Mouse (Mus musculus): ENCODE data around the gene Rela. TPM values are rescaled to one million over a fixed set of nuclear protein-coding genes. Genes with fewer than 3 reads are reported as not detected.
A peak's percentile ranks its signal among the peaks of the same experiment; 100 is the strongest.

Rela gene
- polyA plus RNA-seq, 1 experiment from 2014 or later, result 43.9 TPM

GRCm38 (mm10) chr19:5607705-5608410, 29.4 kb upstream of the Rela start:
- H3K27me3 ChIP-seq (replicated peaks; ENCODE audit: control insufficient read depth, insufficient read depth, low read length), result no peaks in the 10 kb centered on the region
- ATAC-seq, result no peak
- no peak overlapping the region for H3K9ac ChIP-seq (ENCODE audit: low read depth, low read length)
- WGBS, result 93% methylated on average over 26 of the region's 26 CpGs
- peaks cover 31% of the 10 kb centered on the region for H3K36me3 ChIP-seq (ENCODE audit: control insufficient read depth, insufficient read depth, low read length)
- no peak overlapping the region for H3K4me3 ChIP-seq (ENCODE audit: low read length)
- no peak overlapping the region for H3K27ac ChIP-seq (ENCODE audit: low read length)
- H3K4me1 ChIP-seq (ENCODE audit: control insufficient read depth, insufficient read depth, low read length), result peaks cover 29% of the 10 kb centered on the region
- H3K9me3 ChIP-seq (ENCODE audit: control insufficient read depth, low read length), result no peaks in the 10 kb centered on the region
- no peak overlapping the region for H3K4me2 ChIP-seq (ENCODE audit: low read depth, low read length)

GRCm38 (mm10) chr19:5608707-5609106, 28.6 kb upstream of the Rela start:
- Histone ChIP-seq H3K9ac (ENCODE audit: low read depth, low read length) (peak overlapping the region; percentile 87; the same call in 1 of the 2 replicates), H3K4me2 (ENCODE audit: low read depth, low read length) (peak overlapping the region; percentile 77), H3K4me1 (ENCODE audit: control insufficient read depth, insufficient read depth, low read length) (peaks cover 22% of the 10 kb centered on the region), H3K27ac (ENCODE audit: low read length) (no peak overlapping the region), H3K9me3 (ENCODE audit: control insufficient read depth, low read length) (no peaks in the 10 kb centered on the region), H3K27me3 (replicated peaks; ENCODE audit: control insufficient read depth, insufficient read depth, low read length) (no peaks in the 10 kb centered on the region), H3K36me3 (ENCODE audit: control insufficient read depth, insufficient read depth, low read length) (peaks cover 26% of the 10 kb centered on the region), H3K4me3 (ENCODE audit: low read length) (peak overlapping the region; percentile 70)
- ATAC-seq, result no peak
- 92% methylated on average over 13 of the region's 13 CpGs for WGBS

- Histone ChIP-seq H3K36me3 (ENCODE audit: control insufficient read depth, insufficient read depth, low read length) (peaks cover 23% of the 10 kb centered on the region), H3K27ac (ENCODE audit: low read length) (peak overlapping the region; percentile 95), H3K4me2 (ENCODE audit: low read depth, low read length) (peak overlapping the region; percentile 77), H3K4me3 (ENCODE audit: low read length) (peak overlapping the region; percentile 70), H3K27me3 (replicated peaks; ENCODE audit: control insufficient read depth, insufficient read depth, low read length) (no peaks in the 10 kb centered on the region), H3K4me1 (ENCODE audit: control insufficient read depth, insufficient read depth, low read length) (peaks cover 19% of the 10 kb centered on the region), H3K9ac (ENCODE audit: low read depth, low read length) (peak overlapping the region; percentile 87), H3K9me3 (ENCODE audit: control insufficient read depth, low read length) (no peaks in the 10 kb centered on the region)
- WGBS, result 53% methylated on average over 10 of the region's 10 CpGs
- no peak for ATAC-seq
Measured at GRCm38 (mm10) chr19:5609171-5609546, 28.1 kb upstream of the Rela start.

- Histone ChIP-seq H3K9ac (ENCODE audit: low read depth, low read length) (peak within 1 kb of the TSS; percentile 87), H3K9me3 (ENCODE audit: control insufficient read depth, low read length) (no peaks in the 10 kb centered on the region), H3K4me1 (ENCODE audit: control insufficient read depth, insufficient read depth, low read length) (peaks cover 16% of the 10 kb centered on the region), H3K27ac (ENCODE audit: low read length) (peak within 1 kb of the TSS; percentile 95), H3K36me3 (ENCODE audit: control insufficient read depth, insufficient read depth, low read length) (peaks cover 18% of the 10 kb centered on the region), H3K4me2 (ENCODE audit: low read depth, low read length) (peak within 1 kb of the TSS; percentile 77), H3K27me3 (replicated peaks; ENCODE audit: control insufficient read depth, insufficient read depth, low read length) (no peaks in the 10 kb centered on the region), H3K4me3 (ENCODE audit: low read length) (peak within 1 kb of the TSS; percentile 70)
- ATAC-seq, result peak; percentile 95
- under 1% methylated on average over 55 of the region's 55 CpGs for WGBS
Measured at GRCm38 (mm10) chr19:5609547-5610404, 27.5 kb upstream of the Rela start, which contains the start of gene Kat5. Gene Kat5, minus strand, starts transcription at chr19:5610237.

- no peak for ATAC-seq
- no peak overlapping the region for H3K4me3 ChIP-seq (ENCODE audit: low read length)
- 65% methylated on average over 1 of the region's 1 CpGs for WGBS
- H3K27ac ChIP-seq (ENCODE audit: low read length), result no peak overlapping the region
- H3K9me3 ChIP-seq (ENCODE audit: control insufficient read depth, low read length), result no peaks in the 10 kb centered on the region
- no peak overlapping the region for H3K4me2 ChIP-seq (ENCODE audit: low read depth, low read length)
- H3K9ac ChIP-seq (ENCODE audit: low read depth, low read length), result no peak overlapping the region
- H3K36me3 ChIP-seq (ENCODE audit: control insufficient read depth, insufficient read depth, low read length), result peaks cover 10% of the 10 kb centered on the region
- H3K4me1 ChIP-seq (ENCODE audit: control insufficient read depth, insufficient read depth, low read length), result peaks cover 16% of the 10 kb centered on the region
- H3K27me3 ChIP-seq (replicated peaks; ENCODE audit: control insufficient read depth, insufficient read depth, low read length), result no peaks in the 10 kb centered on the region
Measured at GRCm38 (mm10) chr19:5611973-5612372, 25.3 kb upstream of the Rela start.

- peaks cover 16% of the 10 kb centered on the region for H3K4me1 ChIP-seq (ENCODE audit: control insufficient read depth, insufficient read depth, low read length)
- H3K27me3 ChIP-seq (replicated peaks; ENCODE audit: control insufficient read depth, insufficient read depth, low read length), result no peaks in the 10 kb centered on the region
- no peak overlapping the region for H3K9ac ChIP-seq (ENCODE audit: low read depth, low read length)
- 75% methylated on average over 3 of the region's 3 CpGs for WGBS
- peaks cover 6% of the 10 kb centered on the region for H3K36me3 ChIP-seq (ENCODE audit: control insufficient read depth, insufficient read depth, low read length)
- ATAC-seq, result no peak
- no peak overlapping the region for H3K4me3 ChIP-seq (ENCODE audit: low read length)
- no peaks in the 10 kb centered on the region for H3K9me3 ChIP-seq (ENCODE audit: control insufficient read depth, low read length)
- H3K27ac ChIP-seq (ENCODE audit: low read length), result no peak overlapping the region
- H3K4me2 ChIP-seq (ENCODE audit: low read depth, low read length), result no peak overlapping the region
Measured at GRCm38 (mm10) chr19:5612762-5613411, 24.4 kb upstream of the Rela start.

- no peaks in the 10 kb centered on the region for H3K9me3 ChIP-seq (ENCODE audit: control insufficient read depth, low read length)
- no peak overlapping the region for H3K4me2 ChIP-seq (ENCODE audit: low read depth, low read length)
- H3K9ac ChIP-seq (ENCODE audit: low read depth, low read length), result no peak overlapping the region
- no peaks in the 10 kb centered on the region for H3K36me3 ChIP-seq (ENCODE audit: control insufficient read depth, insufficient read depth, low read length)
- H3K27ac ChIP-seq (ENCODE audit: low read length), result no peak overlapping the region
- ATAC-seq, result no peak
- no peak overlapping the region for H3K4me3 ChIP-seq (ENCODE audit: low read length)
- H3K27me3 ChIP-seq (replicated peaks; ENCODE audit: control insufficient read depth, insufficient read depth, low read length), result no peaks in the 10 kb centered on the region
- peaks cover 5% of the 10 kb centered on the region; the same call in 1 of the 2 replicates for H3K4me1 ChIP-seq (ENCODE audit: control insufficient read depth, insufficient read depth, low read length)
- 50% methylated on average over 2 of the region's 2 CpGs for WGBS
Measured at GRCm38 (mm10) chr19:5614953-5615352, 22.3 kb upstream of the Rela start.

- H3K4me2 ChIP-seq (ENCODE audit: low read depth, low read length), result no peak overlapping the region
- no peak for ATAC-seq
- H3K4me3 ChIP-seq (ENCODE audit: low read length), result no peak overlapping the region
- H3K27ac ChIP-seq (ENCODE audit: low read length), result no peak overlapping the region
- H3K9me3 ChIP-seq (ENCODE audit: control insufficient read depth, low read length), result no peaks in the 10 kb centered on the region
- no peaks in the 10 kb centered on the region for H3K27me3 ChIP-seq (replicated peaks; ENCODE audit: control insufficient read depth, insufficient read depth, low read length)
- no peaks in the 10 kb centered on the region for H3K4me1 ChIP-seq (ENCODE audit: control insufficient read depth, insufficient read depth, low read length)
- WGBS, result 82% methylated on average over 4 of the region's 4 CpGs
- no peak overlapping the region for H3K9ac ChIP-seq (ENCODE audit: low read depth, low read length)
- no peaks in the 10 kb centered on the region for H3K36me3 ChIP-seq (ENCODE audit: control insufficient read depth, insufficient read depth, low read length)
Measured at GRCm38 (mm10) chr19:5620007-5620406, 17.3 kb upstream of the Rela start.

- no peak overlapping the region for H3K4me2 ChIP-seq (ENCODE audit: low read depth, low read length)
- no peak for ATAC-seq
- WGBS, result 73% methylated on average over 5 of the region's 5 CpGs
- no peak overlapping the region for H3K4me3 ChIP-seq (ENCODE audit: low read length)
- H3K4me1 ChIP-seq (ENCODE audit: control insufficient read depth, insufficient read depth, low read length), result no peaks in the 10 kb centered on the region
- no peak overlapping the region for H3K9ac ChIP-seq (ENCODE audit: low read depth, low read length)
- no peak overlapping the region for H3K27ac ChIP-seq (ENCODE audit: low read length)
- no peaks in the 10 kb centered on the region for H3K36me3 ChIP-seq (ENCODE audit: control insufficient read depth, insufficient read depth, low read length)
- no peaks in the 10 kb centered on the region for H3K27me3 ChIP-seq (replicated peaks; ENCODE audit: control insufficient read depth, insufficient read depth, low read length)
- no peaks in the 10 kb centered on the region for H3K9me3 ChIP-seq (ENCODE audit: control insufficient read depth, low read length)
Measured at GRCm38 (mm10) chr19:5621884-5622283, 15.4 kb upstream of the Rela start.

Data from intestine, embryonic 16.5 days (tissue).